Mouse (Mus musculus) thymus, postnatal 10 days (tissue): ENCODE data around the gene Rmnd1.

Experiments
- DNase-seq, 2 experiments: peaks; one replicate each; pipeline ENCODE4 v3.0.0; 2021; ENCODE audit warnings: low spot score in 2 of 2

Rmnd1 gene

DNA sequence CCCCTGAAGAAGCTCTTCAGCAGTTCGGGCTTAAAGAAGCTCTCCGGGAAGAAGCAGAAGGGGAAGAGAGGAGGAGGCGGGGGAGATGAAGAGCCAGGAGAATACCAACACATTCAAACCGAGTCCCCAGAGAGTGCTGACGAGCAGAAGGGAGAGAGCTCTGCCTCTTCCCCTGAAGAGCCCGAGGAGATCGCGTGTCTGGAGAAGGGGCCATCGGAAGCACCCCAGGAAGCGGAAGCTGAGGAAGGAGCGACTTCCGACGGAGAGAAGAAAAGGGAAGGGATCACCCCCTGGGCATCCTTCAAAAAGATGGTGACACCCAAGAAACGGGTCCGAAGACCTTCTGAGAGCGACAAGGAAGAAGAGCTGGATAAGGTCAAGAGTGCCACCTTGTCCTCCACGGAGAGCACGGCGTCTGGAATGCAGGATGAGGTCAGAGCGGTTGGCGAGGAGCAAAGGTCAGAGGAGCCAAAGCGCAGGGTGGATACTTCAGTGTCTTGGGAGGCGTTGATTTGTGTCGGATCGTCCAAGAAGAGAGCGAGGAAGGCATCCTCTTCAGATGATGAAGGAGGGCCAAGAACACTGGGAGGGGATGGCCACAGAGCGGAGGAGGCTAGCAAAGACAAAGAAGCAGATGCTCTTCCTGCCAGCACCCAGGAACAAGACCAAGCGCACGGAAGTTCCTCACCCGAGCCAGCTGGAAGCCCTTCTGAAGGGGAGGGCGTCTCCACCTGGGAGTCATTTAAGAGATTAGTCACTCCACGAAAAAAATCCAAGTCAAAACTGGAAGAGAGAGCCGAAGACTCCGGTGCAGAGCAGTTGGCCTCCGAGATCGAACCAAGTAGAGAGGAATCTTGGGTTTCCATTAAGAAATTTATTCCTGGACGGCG, 77.6 kb downstream of the Rmnd1 start:
- no peak for DNase-seq
